Comparison of ENCODE assay signal across 7 mouse cellular contexts in genomic region chr2:92915659-92916631, GRCm38 (mm10). TPM values are rescaled to one million over a fixed set of nuclear protein-coding genes. Genes with fewer than 3 reads are reported as not detected.
DNase-seq lines count a peak whose midpoint lies in the region; ATAC-seq and TF ChIP-seq lines count a peak whose summit lies in the region.

No protein-coding gene starts in this region.

- no peak for ATAC-seq in stomach, embryonic 16.5 days (ENCODE audit: insufficient read depth, low FRiP score)
- ATAC-seq in granulocyte monocyte progenitor cell, adult 5-6 weeks (replicated peaks; ENCODE audit: poor library complexity, severe bottlenecking): no peak

- H3K9me3 ChIP-seq in limb, embryonic 10.5 days (replicated peaks): no peaks in the 10 kb centered on the region
- H3K9me3 ChIP-seq in stomach, embryonic 16.5 days (replicated peaks; ENCODE audit: control insufficient read depth, low read length): no peaks in the 10 kb centered on the region

- no peak for DNase-seq in thymus, adult 2 months
- DNase-seq in thymus, postnatal 0 days (ENCODE audit: low spot score): no peak
- DNase-seq in embryo, embryonic 9.5 days (ENCODE audit: extremely low spot score): peak; percentile 12
- no peak for DNase-seq in limb, embryonic 10.5 days (ENCODE audit: low spot score)
- no peak for DNase-seq in kidney, adult 9 months

- H3K27ac ChIP-seq in thymus, adult 2 months (ENCODE audit: control insufficient read depth, insufficient read depth, low read length): peak overlapping the region; percentile 26; the same call in 1 of the 2 replicates
- peak overlapping the region; percentile 72; the same call in 1 of the 2 replicates for H3K27ac ChIP-seq in limb, embryonic 10.5 days
- no peak overlapping the region for H3K27ac ChIP-seq in stomach, embryonic 16.5 days (ENCODE audit: low read length)

- peaks cover 51% of the 10 kb centered on the region for H3K4me1 ChIP-seq in thymus, adult 2 months (replicated peaks; ENCODE audit: control insufficient read depth, insufficient read depth, low read length)
- H3K4me1 ChIP-seq in limb, embryonic 10.5 days: peaks cover 62% of the 10 kb centered on the region
- peaks cover 21% of the 10 kb centered on the region for H3K4me1 ChIP-seq in stomach, embryonic 16.5 days (ENCODE audit: control insufficient read depth, insufficient read depth, low read length)

- H3K36me3 ChIP-seq in thymus, adult 2 months (ENCODE audit: control insufficient read depth, insufficient read depth, low read length): no peaks in the 10 kb centered on the region
- no peaks in the 10 kb centered on the region for H3K36me3 ChIP-seq in limb, embryonic 10.5 days
- no peaks in the 10 kb centered on the region for H3K36me3 ChIP-seq in stomach, embryonic 16.5 days (ENCODE audit: control insufficient read depth, insufficient read depth, low read length)

- H3K9ac ChIP-seq in stomach, embryonic 16.5 days (ENCODE audit: low read length): peak overlapping the region; percentile 73; the same call in 1 of the 2 replicates

- H3K4me3 ChIP-seq in thymus, adult 2 months (ENCODE audit: control insufficient read depth, insufficient read depth, low read length): peak overlapping the region; percentile 76
- peak overlapping the region; percentile 59 for H3K4me3 ChIP-seq in limb, embryonic 10.5 days
- H3K4me3 ChIP-seq in stomach, embryonic 16.5 days (replicated peaks; ENCODE audit: low read length): peak overlapping the region; percentile 53

- H3K4me2 ChIP-seq in stomach, embryonic 16.5 days (ENCODE audit: low read depth, low read length): peak overlapping the region; percentile 80

- no peak for TF ChIP-seq CTCF in thymus, adult 2 months (IDR thresholded peaks at IDR 0.05; ENCODE audit: borderline replicate concordance, control insufficient read depth, extremely low read depth, insufficient read depth, low read length, poor library complexity)

- TF ChIP-seq POLR2A in thymus, adult 2 months (IDR thresholded peaks at IDR 0.05; ENCODE audit: control insufficient read depth, extremely low read depth, insufficient read depth, low read length, poor library complexity): no peak

- no peaks in the 10 kb centered on the region for H3K27me3 ChIP-seq in thymus, adult 2 months (ENCODE audit: control insufficient read depth, insufficient read depth, low read length)
- peaks cover 56% of the 10 kb centered on the region for H3K27me3 ChIP-seq in limb, embryonic 10.5 days (ENCODE audit: low read depth, poor library complexity, severe bottlenecking)
- peaks cover 10% of the 10 kb centered on the region; the same call in 1 of the 2 replicates for H3K27me3 ChIP-seq in stomach, embryonic 16.5 days (ENCODE audit: control insufficient read depth, insufficient read depth, low read length)

- WGBS in thymus, adult 2 months: 25% methylated on average over 9 of the region's 10 CpGs
- WGBS in limb, embryonic 10.5 days: 9% methylated on average over 10 of the region's 10 CpGs
- WGBS in stomach, embryonic 16.5 days: 17% methylated on average over 8 of the region's 10 CpGs

RNA-seq across cellular contexts. Expression of gene Syt13, which starts 1.0 kb away (rescaled TPM):
- polyA plus RNA-seq in thymus, adult 2 months (2012; rRNA removed): 51.8 and 59.6 TPM in 2 replicates
- polyA plus RNA-seq in thymus, postnatal 0 days (2015; fragmentation: Nextera tagmentation; extraction: Ambion mirVana): 22.7 and 28.2 TPM in 2 replicates
- 2.5 and 5.2 TPM in 2 replicates for polyA plus RNA-seq in limb, embryonic 10.5 days (2016; fragmentation: Nextera tagmentation; extraction: Ambion mirVana)
- polyA plus RNA-seq in stomach, embryonic 16.5 days (2015; fragmentation: Nextera tagmentation; extraction: Ambion mirVana): 12.7 and 12.9 TPM in 2 replicates
- total RNA-seq in granulocyte monocyte progenitor cell, adult 5-6 weeks (2014; fragmentation: Nextera tagmentation): not detected in 2 replicates
- not detected in 2 replicates for total RNA-seq in granulocyte monocyte progenitor cell, adult 5-6 weeks (2017)
